Mouse (Mus musculus) inflammation-experienced regulatory T-cells, adult 6 months (primary cell): ENCODE data around the gene Tm4sf20. TPM values are rescaled to one million over a fixed set of nuclear protein-coding genes. Genes with fewer than 3 reads are reported as not detected.
A peak's percentile ranks its signal among the peaks of the same experiment; 100 is the strongest.

Experiments used
- ATAC-seq: one replicate; pipeline ENCODE4 v1.8.0; 2017
- polyA plus RNA-seq, 3 experiments: library from polyadenylated mRNA; unstranded; fragments of 100-300 nt; shearing (Covaris generic); gene quantifications; one replicate each; pipeline ENCODE4 v1.2.1; 2017

Gene Tm4sf20
- polyA plus RNA-seq, 3 experiments from 2014 or later: 0.40 to 1.1 TPM; not detected in 1

GRCm38 (mm10) chr1:82775293-82775692 is 7.0 kb upstream of the Tm4sf20 start:
- no peak for ATAC-seq

- no peak for ATAC-seq
Observed at GRCm38 (mm10) chr1:82773208-82773607, 4.9 kb upstream of the Tm4sf20 start.

- no peak for ATAC-seq
Observed at GRCm38 (mm10) chr1:82772428-82772827, 4.2 kb upstream of the Tm4sf20 start.

- no peak for ATAC-seq
Observed at GRCm38 (mm10) chr1:82771022-82771586, 2.8 kb upstream of the Tm4sf20 start, which contains the start of gene Gm47791. Gm47791 (minus strand) TSS chr1:82771243.

GRCm38 (mm10) chr1:82766641-82767040 is 1.6 kb downstream of the Tm4sf20 start:
- no peak for ATAC-seq

- ATAC-seq: no peak
Observed at GRCm38 (mm10) chr1:82766227-82766626, 2.0 kb downstream of the Tm4sf20 start.

GRCm38 (mm10) chr1:82762274-82762673 is 6.0 kb downstream of the Tm4sf20 start:
- ATAC-seq: no peak

GRCm38 (mm10) chr1:82761454-82762169 is 6.6 kb downstream of the Tm4sf20 start:
- no peak for ATAC-seq

GRCm38 (mm10) chr1:82759520-82759919 is 8.7 kb downstream of the Tm4sf20 start:
- ATAC-seq: no peak

- ATAC-seq: no peak
Observed at GRCm38 (mm10) chr1:82747714-82748452, 20.4 kb downstream of the Tm4sf20 start.

GRCm38 (mm10) chr1:82746408-82746807 is 21.9 kb downstream of the Tm4sf20 start:
- ATAC-seq: no peak

GRCm38 (mm10) chr1:82743962-82744361 is 24.3 kb downstream of the Tm4sf20 start:
- no peak for ATAC-seq

GRCm38 (mm10) chr1:82741539-82741938 is 26.7 kb downstream of the Tm4sf20 start:
- no peak for ATAC-seq

- no peak for ATAC-seq
Observed at GRCm38 (mm10) chr1:82738066-82738465, 30.2 kb downstream of the Tm4sf20 start.

- ATAC-seq: no peak
Observed at GRCm38 (mm10) chr1:82733357-82733756, 34.9 kb downstream of the Tm4sf20 start.

- no peak for ATAC-seq
Observed at GRCm38 (mm10) chr1:82726482-82726881, 41.8 kb downstream of the Tm4sf20 start.

GRCm38 (mm10) chr1:82725875-82726185 is 42.4 kb downstream of the Tm4sf20 start:
- no peak for ATAC-seq

GRCm38 (mm10) chr1:82725026-82725874 is 43.0 kb downstream of the Tm4sf20 start:
- ATAC-seq: peak; percentile 83

GRCm38 (mm10) chr1:82724339-82725025 is 43.8 kb downstream of the Tm4sf20 start, which contains the start of gene Mff:
Mff (plus strand) TSS chr1:82724890.
- ATAC-seq: peak; percentile 97

- ATAC-seq: no peak
Observed at GRCm38 (mm10) chr1:82717816-82718512, 50.3 kb downstream of the Tm4sf20 start.
